Mouse (Mus musculus) forebrain, embryonic 13.5 days (tissue): ENCODE measurements at regions not wholly inside any gene's neighbourhood (a gene's known extent, or its start where the extent isn't known, plus 50 kb on each side); places are given as distances from the start of the nearest gene placed in this dataset.

Source experiments
- ATAC-seq: fragments of 200-750 bp; cut with Nextera tagmentation; 2 replicates; pipeline ENCODE4 v1.8.0; 2017
- H3K27ac ChIP-seq: fragments of 300-500 bp; sonication (generic); 2 replicates; pipeline ENCODE4 v1.5.1; 2015; ENCODE audit warnings: inconsistent platforms, mild to moderate bottlenecking, moderate library complexity
- H3K27me3 ChIP-seq: fragments of 300-500 bp; sonication (generic); 2 replicates; pipeline ENCODE4 v1.6.1; 2015; ENCODE audit warnings: mild to moderate bottlenecking, inconsistent platforms
- H3K36me3 ChIP-seq: fragments of 300-500 bp; sonication (generic); 2 replicates; pipeline ENCODE4 v1.6.1; 2015; ENCODE audit warnings: mild to moderate bottlenecking, inconsistent platforms; ENCODE audit not compliant: poor library complexity, severe bottlenecking
- H3K4me1 ChIP-seq: fragments of 300-500 bp; sonication (generic); 2 replicates; pipeline ENCODE4 v1.6.1; 2015; ENCODE audit warnings: inconsistent platforms
- H3K4me2 ChIP-seq: fragments of 300-500 bp; sonication (generic); 2 replicates; pipeline ENCODE4 v1.6.1; 2015; ENCODE audit warnings: inconsistent platforms, mild to moderate bottlenecking, moderate library complexity
- H3K4me3 ChIP-seq: fragments of 300-500 bp; sonication (generic); 2 replicates; pipeline ENCODE4 v1.5.1; 2015; ENCODE audit warnings: mild to moderate bottlenecking, inconsistent platforms
- H3K9ac ChIP-seq: fragments of 300-500 bp; sonication (generic); 2 replicates; pipeline ENCODE4 v1.6.1; 2015; ENCODE audit warnings: mild to moderate bottlenecking, inconsistent platforms
- H3K9me3 ChIP-seq: fragments of 300-500 bp; sonication (generic); replicated peaks from 2 replicates; pipeline ENCODE4 v1.6.1; 2016; ENCODE audit warnings: inconsistent platforms
- WGBS: fragments of 180-500 bp; shearing (Covaris S2); methylation state at CpG from one replicate; pipeline ENCODE4 v1.1.7; 2015; 5-methylcytosine and 5-hydroxymethylcytosine counted together

DNA sequence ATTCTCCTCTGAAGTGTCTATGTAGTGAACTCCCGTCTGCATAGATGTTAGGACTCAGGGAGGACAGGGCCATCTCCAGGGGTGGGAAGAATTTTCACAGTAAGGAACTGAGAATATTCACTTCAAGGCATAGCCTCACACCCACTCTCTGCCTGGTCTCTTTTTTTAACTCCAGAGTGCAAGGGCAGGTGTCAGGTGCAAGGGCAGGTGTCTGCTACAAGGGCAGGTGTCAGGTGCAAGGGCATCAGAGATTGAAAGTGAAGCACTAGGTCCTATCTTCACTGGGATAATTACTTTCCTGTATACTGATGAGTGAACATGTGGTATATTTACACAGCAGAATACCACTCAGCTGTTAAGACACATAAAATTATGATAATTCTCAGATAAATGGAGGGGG, 216.1 kb downstream of the Gadd45g start:
- H3K9me3 ChIP-seq, result no peaks in the 10 kb centered on the region
- no peaks in the 10 kb centered on the region for H3K36me3 ChIP-seq
- no peak overlapping the region for H3K4me2 ChIP-seq
- H3K9ac ChIP-seq, result no peak overlapping the region
- H3K27me3 ChIP-seq, result no peaks in the 10 kb centered on the region
- WGBS, result 92% methylated on average over 1 of the region's 1 CpGs
- ATAC-seq, result no peak
- H3K27ac ChIP-seq, result no peak overlapping the region
- no peaks in the 10 kb centered on the region for H3K4me1 ChIP-seq
- H3K4me3 ChIP-seq, result no peak overlapping the region

GRCm38 (mm10) chr13:52065274-52065673, 218.8 kb downstream of the Gadd45g start:
- 87% methylated on average over 5 of the region's 5 CpGs for WGBS
- ATAC-seq, result no peak
- Histone ChIP-seq H3K4me1 (no peaks in the 10 kb centered on the region), H3K9me3 (no peaks in the 10 kb centered on the region), H3K36me3 (no peaks in the 10 kb centered on the region), H3K4me3 (no peak overlapping the region), H3K9ac (no peak overlapping the region), H3K27ac (no peak overlapping the region), H3K4me2 (no peak overlapping the region), H3K27me3 (no peaks in the 10 kb centered on the region)

DNA sequence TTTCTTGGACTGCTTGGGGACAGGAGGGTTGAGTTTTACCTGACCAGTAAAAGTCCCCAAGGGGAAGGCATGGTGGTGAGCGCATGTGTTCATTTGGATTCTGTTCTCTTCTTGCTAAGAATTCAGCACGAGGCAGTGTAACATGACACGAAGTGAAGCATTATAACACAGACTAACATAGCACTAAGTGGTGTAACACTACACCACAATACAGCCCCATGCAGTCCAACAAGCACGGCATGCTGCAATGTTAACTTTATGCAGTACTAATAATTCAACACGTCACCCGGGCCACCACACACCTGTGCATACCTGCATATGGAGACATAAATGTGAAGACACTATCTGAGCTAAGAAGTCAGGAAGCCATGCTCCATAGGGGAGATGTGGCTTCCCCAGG, 219.2 kb downstream of the Gadd45g start:
- no peaks in the 10 kb centered on the region for H3K36me3 ChIP-seq
- no peak overlapping the region for H3K27ac ChIP-seq
- H3K4me3 ChIP-seq, result no peak overlapping the region
- no peak overlapping the region for H3K4me2 ChIP-seq
- no peaks in the 10 kb centered on the region for H3K27me3 ChIP-seq
- no peaks in the 10 kb centered on the region for H3K9me3 ChIP-seq
- 87% methylated on average over 6 of the region's 6 CpGs for WGBS
- no peak overlapping the region for H3K9ac ChIP-seq
- ATAC-seq, result no peak
- H3K4me1 ChIP-seq, result no peaks in the 10 kb centered on the region

DNA sequence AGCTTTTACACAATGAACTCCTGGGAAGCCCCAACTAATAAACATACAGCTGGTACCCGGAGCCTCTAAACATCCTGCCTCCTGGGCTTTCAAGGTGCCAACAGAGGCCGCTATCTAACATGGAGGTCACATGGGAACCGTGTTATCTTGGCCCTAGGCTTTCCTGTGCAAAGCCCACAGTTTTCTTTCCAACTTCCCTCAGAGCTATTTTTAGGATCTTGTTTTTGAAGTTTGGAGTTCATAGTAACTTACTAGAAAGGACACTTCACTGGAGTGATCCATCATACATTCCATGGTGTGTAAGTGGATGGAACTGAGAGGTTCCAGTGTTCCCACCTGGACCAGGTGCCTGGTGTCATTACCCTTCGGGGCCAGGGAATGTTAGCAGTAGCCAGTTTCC, 220.6 kb downstream of the Gadd45g start:
- Histone ChIP-seq H3K4me1 (no peaks in the 10 kb centered on the region), H3K9ac (no peak overlapping the region), H3K4me2 (no peak overlapping the region), H3K27me3 (no peaks in the 10 kb centered on the region), H3K4me3 (no peak overlapping the region), H3K27ac (no peak overlapping the region), H3K9me3 (no peaks in the 10 kb centered on the region), H3K36me3 (no peaks in the 10 kb centered on the region)
- 64% methylated on average over 4 of the region's 4 CpGs for WGBS
- ATAC-seq, result no peak

DNA sequence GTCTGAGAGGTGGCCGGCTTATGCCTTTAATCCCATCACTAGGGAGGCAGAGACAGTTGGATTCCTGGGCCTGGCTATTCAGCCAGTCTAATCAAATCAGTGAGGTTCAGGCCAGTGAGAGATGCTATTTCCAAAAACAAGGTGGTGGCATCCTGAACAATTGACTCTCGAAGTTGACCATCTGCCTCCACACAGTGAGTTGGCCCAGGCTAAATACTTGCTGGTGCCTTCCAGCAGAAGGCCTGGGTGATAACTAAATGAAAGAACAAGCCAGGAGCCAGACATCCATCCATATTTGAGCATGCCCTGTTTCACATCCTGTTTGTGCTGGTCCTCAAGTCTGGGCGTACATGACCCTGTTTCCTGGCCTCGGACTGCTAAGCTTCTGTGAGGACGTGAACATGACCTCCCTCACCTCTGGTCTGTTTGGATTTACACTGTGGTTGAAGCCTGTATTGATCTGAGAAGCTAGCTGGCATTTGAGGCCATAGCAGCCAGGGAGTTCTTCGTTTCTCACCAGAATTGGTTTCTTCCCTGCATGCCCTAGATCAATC, 222.5 kb downstream of the Gadd45g start:
- H3K4me1 ChIP-seq, result no peaks in the 10 kb centered on the region
- WGBS, result 86% methylated on average over 6 of the region's 6 CpGs

DNA sequence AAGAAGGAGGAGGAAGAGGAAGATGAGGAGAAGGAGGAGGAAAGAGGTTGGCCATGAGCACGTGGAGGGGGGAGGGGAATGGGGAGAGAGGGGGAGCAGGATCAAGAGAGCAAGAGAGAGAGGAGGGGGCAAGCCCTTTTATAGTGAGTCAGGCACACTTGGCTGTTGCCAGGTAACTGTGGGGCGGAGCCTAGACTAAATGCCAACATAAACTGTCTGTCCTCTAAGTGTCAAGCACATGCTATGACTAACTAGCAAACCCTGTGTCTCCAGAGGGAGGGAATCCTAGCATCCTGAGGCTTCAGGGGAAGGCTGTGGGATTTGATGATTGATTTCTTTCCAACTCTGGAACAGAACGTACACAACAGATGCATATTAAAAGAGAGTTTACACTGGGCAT, 223.2 kb downstream of the Gadd45g start:
- Histone ChIP-seq H3K27ac (no peak overlapping the region), H3K4me2 (no peak overlapping the region), H3K27me3 (no peaks in the 10 kb centered on the region), H3K9me3 (no peaks in the 10 kb centered on the region), H3K9ac (no peak overlapping the region), H3K4me3 (no peak overlapping the region), H3K36me3 (no peaks in the 10 kb centered on the region), H3K4me1 (no peaks in the 10 kb centered on the region)
- WGBS, result 71% methylated on average over 3 of the region's 3 CpGs
- no peak for ATAC-seq

More for the DNA sequence above, 222.5 kb downstream of the Gadd45g start:
- Histone ChIP-seq H3K27me3 (no peaks in the 10 kb centered on the region), H3K27ac (no peak overlapping the region), H3K36me3 (no peaks in the 10 kb centered on the region), H3K4me2 (no peak overlapping the region), H3K9me3 (no peaks in the 10 kb centered on the region), H3K4me3 (no peak overlapping the region), H3K9ac (no peak overlapping the region)
- ATAC-seq, result no peak

GRCm38 (mm10) chr13:52070731-52071663, 224.5 kb downstream of the Gadd45g start:
- Histone ChIP-seq H3K27me3 (no peaks in the 10 kb centered on the region), H3K4me1 (no peaks in the 10 kb centered on the region), H3K9ac (no peak overlapping the region), H3K27ac (no peak overlapping the region), H3K36me3 (no peaks in the 10 kb centered on the region), H3K9me3 (no peaks in the 10 kb centered on the region), H3K4me2 (no peak overlapping the region), H3K4me3 (no peak overlapping the region)
- WGBS, result 90% methylated on average over 19 of the region's 19 CpGs
- no peak for ATAC-seq

DNA sequence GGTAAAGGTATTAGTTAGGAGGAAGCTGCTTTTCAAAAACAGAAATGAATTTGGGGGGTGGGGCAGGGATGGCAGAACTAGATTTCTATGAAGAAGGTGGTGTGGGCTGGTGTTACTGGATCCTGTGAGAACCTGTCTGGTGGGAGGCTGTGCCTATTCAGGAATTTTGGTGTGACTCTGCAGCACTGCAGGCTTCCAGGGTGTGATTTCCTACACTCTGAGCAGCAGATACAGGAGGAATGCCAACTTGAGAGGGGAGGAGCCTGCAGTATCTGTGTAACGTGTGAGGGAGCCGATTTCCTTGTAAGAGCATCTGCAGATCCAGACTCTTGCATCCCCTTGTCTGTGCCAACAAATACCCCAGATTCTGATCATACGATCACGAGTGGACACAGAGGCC, 231.1 kb downstream of the Gadd45g start:
- no peaks in the 10 kb centered on the region for H3K36me3 ChIP-seq
- no peaks in the 10 kb centered on the region for H3K4me1 ChIP-seq
- no peak overlapping the region for H3K4me2 ChIP-seq
- H3K4me3 ChIP-seq, result no peak overlapping the region
- no peak overlapping the region for H3K9ac ChIP-seq
- 71% methylated on average over 4 of the region's 4 CpGs for WGBS
- H3K9me3 ChIP-seq, result no peaks in the 10 kb centered on the region
- no peak overlapping the region for H3K27ac ChIP-seq
- peak; percentile 30; the same call in 1 of the 2 replicates for ATAC-seq
- no peaks in the 10 kb centered on the region for H3K27me3 ChIP-seq

DNA sequence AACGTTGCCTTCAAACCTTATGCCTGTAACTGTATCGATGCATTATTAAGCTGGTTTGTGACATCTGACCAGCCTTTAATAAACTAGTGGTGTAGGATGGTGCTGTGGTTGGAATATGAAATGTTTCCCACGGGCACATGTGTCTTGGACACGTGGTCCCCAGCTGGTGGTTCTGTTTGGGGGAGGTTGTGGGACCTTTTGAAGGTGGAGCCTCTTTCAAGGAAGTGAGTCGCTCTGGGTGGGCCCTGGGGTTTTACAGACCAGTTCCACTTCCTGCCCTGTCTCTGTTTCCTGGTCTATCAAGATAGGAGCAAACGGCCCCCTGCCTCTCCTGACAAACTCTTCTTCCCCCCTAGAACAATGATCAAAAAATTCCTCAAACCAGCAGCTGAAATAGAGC, 232.1 kb downstream of the Gadd45g start:
- WGBS, result 81% methylated on average over 6 of the region's 6 CpGs
- Histone ChIP-seq H3K4me3 (no peak overlapping the region), H3K4me1 (no peaks in the 10 kb centered on the region), H3K9me3 (no peaks in the 10 kb centered on the region), H3K36me3 (no peaks in the 10 kb centered on the region), H3K27me3 (no peaks in the 10 kb centered on the region), H3K4me2 (no peak overlapping the region), H3K9ac (no peak overlapping the region), H3K27ac (no peak overlapping the region)
- ATAC-seq, result no peak

DNA sequence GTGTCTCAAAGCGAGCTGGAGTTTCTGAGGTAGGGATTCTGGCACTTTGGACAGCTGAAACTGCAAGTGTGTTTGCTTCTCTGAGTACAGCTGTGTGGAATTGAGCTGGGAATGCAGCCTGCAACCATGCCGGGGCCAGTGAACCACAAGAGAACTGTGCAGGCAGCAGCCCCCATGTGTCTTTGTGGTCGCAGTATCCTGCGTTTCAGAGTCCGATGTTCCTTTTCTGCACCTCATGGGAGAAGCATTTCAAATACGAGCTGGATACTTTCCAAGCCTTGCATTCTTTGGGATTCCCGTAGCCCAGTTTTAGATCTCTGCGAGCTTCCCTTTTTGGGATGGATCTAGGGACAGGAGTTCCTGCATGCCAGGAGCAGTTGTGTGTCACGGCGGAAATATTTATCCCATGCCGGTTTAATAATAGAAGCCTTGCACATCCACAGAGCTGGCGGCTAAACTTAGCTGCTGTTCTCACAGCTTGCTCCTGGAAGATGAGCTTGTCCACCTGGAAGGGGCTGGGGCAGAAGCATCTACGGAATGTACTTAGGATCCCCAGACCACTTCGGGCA, 233.3 kb downstream of the Gadd45g start:
- 77% methylated on average over 14 of the region's 14 CpGs for WGBS
- Histone ChIP-seq H3K9ac (no peak overlapping the region), H3K9me3 (no peaks in the 10 kb centered on the region), H3K4me1 (no peaks in the 10 kb centered on the region), H3K4me2 (no peak overlapping the region), H3K27me3 (no peaks in the 10 kb centered on the region), H3K27ac (no peak overlapping the region), H3K36me3 (no peaks in the 10 kb centered on the region), H3K4me3 (no peak overlapping the region)
- no peak for ATAC-seq

GRCm38 (mm10) chr13:52083601-52084455, 237.3 kb downstream of the Gadd45g start:
- H3K27me3 ChIP-seq, result no peaks in the 10 kb centered on the region
- no peaks in the 10 kb centered on the region for H3K4me1 ChIP-seq
- H3K4me2 ChIP-seq, result no peak overlapping the region
- H3K36me3 ChIP-seq, result no peaks in the 10 kb centered on the region
- no peak overlapping the region for H3K4me3 ChIP-seq
- WGBS, result 76% methylated on average over 9 of the region's 9 CpGs
- no peak for ATAC-seq
- H3K27ac ChIP-seq, result no peak overlapping the region
- no peaks in the 10 kb centered on the region for H3K9me3 ChIP-seq
- H3K9ac ChIP-seq, result no peak overlapping the region

DNA sequence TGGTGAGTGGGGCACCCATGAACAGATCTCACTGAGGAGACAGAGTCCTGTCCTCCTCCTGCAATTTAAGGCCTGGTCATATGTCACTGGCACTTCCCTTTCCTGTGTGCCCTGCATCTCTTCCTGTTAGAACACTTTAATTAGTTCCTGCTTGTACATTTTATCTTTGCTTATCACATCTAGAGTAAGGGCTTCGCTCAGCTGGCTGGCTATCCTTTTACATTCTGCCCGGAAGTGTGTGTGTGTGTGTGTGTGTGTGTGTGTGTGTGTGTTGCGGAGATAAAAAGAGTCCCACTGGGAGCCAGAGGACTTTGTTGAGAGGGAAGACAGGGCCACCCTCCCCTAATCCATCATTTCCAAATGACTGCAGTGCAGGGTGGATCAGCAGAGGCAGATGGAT, 238.6 kb downstream of the Gadd45g start:
- Histone ChIP-seq H3K9me3 (no peaks in the 10 kb centered on the region), H3K36me3 (no peaks in the 10 kb centered on the region), H3K4me2 (no peak overlapping the region), H3K9ac (no peak overlapping the region), H3K4me3 (no peak overlapping the region), H3K27me3 (no peaks in the 10 kb centered on the region), H3K27ac (no peak overlapping the region), H3K4me1 (no peaks in the 10 kb centered on the region)
- ATAC-seq, result no peak
- 68% methylated on average over 3 of the region's 3 CpGs for WGBS
